ENCODE assay signal across 12 mouse cellular contexts in genomic region chr3:104673642-104674328, GRCm38 (mm10). TPM values are rescaled to one million over a fixed set of nuclear protein-coding genes. Genes with fewer than 3 reads are reported as not detected.
A peak's percentile ranks its signal among the peaks of the same experiment; 100 is the strongest.
DNase-seq lines count a peak whose midpoint lies in the region; ATAC-seq and TF ChIP-seq lines count a peak whose summit lies in the region.
"Had no signal": no experiment of that assay in that cellular context is flagged by ENCODE, and none has a peak within 500 bp of the region (broad histone marks: within the 10 kb centered on the region; RNA-seq: fewer than 3 reads in every experiment).

No protein-coding gene starts in this region.

- peak overlapping the region; percentile 92; the same call in 1 of the 2 replicates for H3K4me2 ChIP-seq in heart, embryonic 15.5 days

- DNase-seq in heart, adult 9 months (ENCODE audit: low spot score in 2 of 2) = no peak
- DNase-seq in G1E (ENCODE audit: low spot score) = peak; percentile 33
- DNase-seq in thymus, postnatal 10 days (ENCODE audit: low spot score in 2 of 2) = no peak
- no peak for DNase-seq in T-cell, adult 2 months (ENCODE audit: low spot score)
- DNase-seq in urinary bladder, postnatal 36 days (ENCODE audit: low spot score in 2 of 2) = no peak
- DNase-seq: cerebellum, postnatal 10 days had no signal

- TF ChIP-seq CTCF in G1E (IDR thresholded peaks at IDR 0.05; ENCODE audit: low read depth, low read length) = no peak

- H3K36me3 ChIP-seq in heart, embryonic 15.5 days = no peaks in the 10 kb centered on the region
- H3K36me3 ChIP-seq in G1E (replicated peaks) = no peaks in the 10 kb centered on the region
- peaks cover 4% of the 10 kb centered on the region for H3K36me3 ChIP-seq in erythroblast, embryonic 14.5 days (ENCODE audit: control insufficient read depth)
- H3K36me3 ChIP-seq: embryonic facial prominence, embryonic 15.5 days had no signal

- ATAC-seq in heart, embryonic 15.5 days (replicated peaks; ENCODE audit: insufficient number of reproducible peaks, insufficient read depth, low FRiP score, low read depth) = no peak
- ATAC-seq in G1E (ENCODE audit: extremely low read depth, insufficient number of reproducible peaks, low FRiP score, poor library complexity, severe bottlenecking) = peak; percentile 43; the same call in 1 of the 2 replicates
- peak; percentile 55 for ATAC-seq in megakaryocyte-erythroid progenitor cell, adult 5-6 weeks (replicated peaks; ENCODE audit: low FRiP score, low TSS enrichment, poor library complexity, severe bottlenecking)
- ATAC-seq: activated CD4-positive, CD25-positive, alpha-beta regulatory T cell, adult 4 months; hindbrain, embryonic 16.5 days had no signal

- no peak overlapping the region for H3K4me3 ChIP-seq in heart, embryonic 15.5 days
- peak overlapping the region; percentile 19; the same call in 1 of the 2 replicates for H3K4me3 ChIP-seq in G1E (ENCODE audit: low read depth, low read length)
- H3K4me3 ChIP-seq in erythroblast, embryonic 14.5 days (replicated peaks) = peak overlapping the region; percentile 56
- H3K4me3 ChIP-seq: embryonic facial prominence, embryonic 15.5 days had no signal

- H3K27ac ChIP-seq in heart, embryonic 15.5 days = peak overlapping the region; percentile 54
- H3K27ac ChIP-seq: embryonic facial prominence, embryonic 15.5 days had no signal

- peaks cover 42% of the 10 kb centered on the region for H3K4me1 ChIP-seq in heart, embryonic 15.5 days (replicated peaks)
- H3K4me1 ChIP-seq in G1E (ENCODE audit: insufficient read depth, low read depth, low read length) = peaks cover 68% of the 10 kb centered on the region
- H3K4me1 ChIP-seq in erythroblast, embryonic 14.5 days (ENCODE audit: control insufficient read depth) = peaks cover 75% of the 10 kb centered on the region

- H3K9me3 ChIP-seq in heart, embryonic 15.5 days (replicated peaks) = no peaks in the 10 kb centered on the region
- H3K9me3 ChIP-seq in G1E (replicated peaks) = no peaks in the 10 kb centered on the region
- no peaks in the 10 kb centered on the region for H3K9me3 ChIP-seq in erythroblast, embryonic 14.5 days (ENCODE audit: control insufficient read depth, low read length)
- H3K9me3 ChIP-seq: embryonic facial prominence, embryonic 15.5 days had no signal

- no peaks in the 10 kb centered on the region for H3K27me3 ChIP-seq in heart, embryonic 15.5 days
- no peaks in the 10 kb centered on the region for H3K27me3 ChIP-seq in G1E (ENCODE audit: insufficient read depth, low read length)
- H3K27me3 ChIP-seq in erythroblast, embryonic 14.5 days (ENCODE audit: control insufficient read depth) = no peaks in the 10 kb centered on the region
- H3K27me3 ChIP-seq: embryonic facial prominence, embryonic 15.5 days had no signal

- H3K9ac ChIP-seq in heart, embryonic 15.5 days = no peak overlapping the region
- H3K9ac ChIP-seq: embryonic facial prominence, embryonic 15.5 days had no signal

- WGBS in heart, embryonic 15.5 days = 54% methylated on average over 4 of the region's 4 CpGs

RNA-seq across cellular contexts. Expression of gene Slc16a1, which starts 35.3 kb away (rescaled TPM):
- 70.7 and 70.8 TPM in 2 replicates for polyA plus RNA-seq in heart, embryonic 15.5 days (2015; fragmentation: Nextera tagmentation; extraction: Ambion mirVana)
- total RNA-seq in G1E (2014; fragmentation: Nextera tagmentation) (32.1 and 75.1 TPM in 2 replicates), G1E (2017) (49.8 and 52.7 TPM in 2 replicates)
- 62.5 and 76.5 TPM in 2 replicates for polyA plus RNA-seq in G1E (2012)
- 12.8 and 18.6 TPM in 2 replicates for polyA plus RNA-seq in erythroblast, embryonic 14.5 days (2012)
- total RNA-seq in megakaryocyte-erythroid progenitor cell, adult 5-6 weeks (2014; fragmentation: Nextera tagmentation) = 76.1 and 80.4 TPM in 2 replicates
- 137 and 154 TPM in 2 replicates for total RNA-seq in megakaryocyte-erythroid progenitor cell, adult 5-6 weeks (2017)
